Mouse (Mus musculus) lung, postnatal 0 days (tissue): ENCODE measurements at regions not wholly inside any gene's neighbourhood (a gene's known extent, or its start where the extent isn't known, plus 50 kb on each side); places are given as distances from the start of the nearest gene placed in this dataset.

Source experiments
- ATAC-seq: fragments of 200-750 bp; cut with Nextera tagmentation; 2 replicates; pipeline ENCODE4 v1.8.0; 2017; ENCODE audit warnings: moderate library complexity
- DNase-seq: peaks from one replicate; pipeline ENCODE4 v3.0.0-alpha.2; 2016; ENCODE audit warnings: low spot score
- H3K27ac ChIP-seq: fragments of 300-500 bp; sonication (generic); 2 replicates; pipeline ENCODE4 v1.5.1; 2014; ENCODE audit warnings: antibody characterized with exemption, mild to moderate bottlenecking, low read length, mixed read lengths
- H3K27me3 ChIP-seq: fragments of 300-500 bp; sonication (generic); replicated peaks from 2 replicates; pipeline ENCODE4 v1.6.1; 2014; ENCODE audit warnings: low read length, mixed read lengths; ENCODE audit not compliant: insufficient read depth
- H3K36me3 ChIP-seq: fragments of 300-500 bp; sonication (generic); 2 replicates; pipeline ENCODE4 v1.6.1; 2014; ENCODE audit warnings: low read length, mixed read lengths; ENCODE audit not compliant: insufficient read depth
- H3K4me1 ChIP-seq: fragments of 300-500 bp; sonication (generic); 2 replicates; pipeline ENCODE4 v1.6.1; 2014; ENCODE audit warnings: antibody characterized with exemption, low read depth, low read length, mixed read lengths; ENCODE audit not compliant: insufficient read depth
- H3K4me2 ChIP-seq: fragments of 300-500 bp; sonication (generic); replicated peaks from 2 replicates; pipeline ENCODE4 v1.6.1; 2014; ENCODE audit warnings: low read depth, mild to moderate bottlenecking, low read length, moderate library complexity, mixed read lengths
- H3K4me3 ChIP-seq: fragments of 300-500 bp; sonication (generic); 2 replicates; pipeline ENCODE4 v1.5.1; 2014; ENCODE audit warnings: low read depth, low read length
- H3K9ac ChIP-seq: fragments of 300-500 bp; sonication (generic); replicated peaks from 2 replicates; pipeline ENCODE4 v1.6.1; 2014; ENCODE audit warnings: low read depth, mild to moderate bottlenecking
- H3K9me3 ChIP-seq: fragments of 300-500 bp; sonication (generic); 2 replicates; pipeline ENCODE4 v1.6.1; 2016; ENCODE audit warnings: low read length, mixed read lengths
- CTCF ChIP-seq: IDR thresholded peaks from 2 replicates; pipeline ENCODE4 v1.5.1; 2016; ENCODE audit warnings: antibody characterized with exemption, mild to moderate bottlenecking
- EP300 ChIP-seq: IDR thresholded peaks from 2 replicates; pipeline ENCODE4 v1.6.1; 2016; ENCODE audit warnings: antibody characterized with exemption, mild to moderate bottlenecking, control low read depth
- WGBS: fragments of 180-500 bp; shearing (Covaris S2); extraction: QIAGEN DNeasy Blood & Tissue Kit; methylation state at CpG from one replicate; pipeline ENCODE4 v1.1.7; 2014; 5-methylcytosine and 5-hydroxymethylcytosine counted together

GRCm38 (mm10) chr13:29014827-29015604 is 61.5 kb upstream of the Sox4 start:
- ATAC-seq (no peak), DNase-seq (no peak)
- no peaks in the 10 kb centered on the region for H3K36me3 ChIP-seq
- 68% methylated on average over 13 of the region's 13 CpGs for WGBS
- no peak overlapping the region for H3K4me2 ChIP-seq
- no peak overlapping the region for H3K4me3 ChIP-seq
- no peak overlapping the region for H3K9ac ChIP-seq
- no peaks in the 10 kb centered on the region for H3K27me3 ChIP-seq
- H3K27ac ChIP-seq = no peak overlapping the region
- no peaks in the 10 kb centered on the region for H3K4me1 ChIP-seq
- TF ChIP-seq EP300 (no peak), CTCF (no peak)
- H3K9me3 ChIP-seq = no peaks in the 10 kb centered on the region

- H3K36me3 ChIP-seq = no peaks in the 10 kb centered on the region
- no peak overlapping the region for H3K4me3 ChIP-seq
- H3K27me3 ChIP-seq = no peaks in the 10 kb centered on the region
- no peak overlapping the region for H3K9ac ChIP-seq
- ATAC-seq = no peak
- no peak overlapping the region for H3K27ac ChIP-seq
- WGBS = 79% methylated on average over 15 of the region's 15 CpGs
- TF ChIP-seq EP300 (no peak), CTCF (no peak)
- H3K4me1 ChIP-seq = no peaks in the 10 kb centered on the region
- no peak for DNase-seq
- H3K9me3 ChIP-seq = no peaks in the 10 kb centered on the region
- no peak overlapping the region for H3K4me2 ChIP-seq
Measured at GRCm38 (mm10) chr13:29014066-29014826, 60.7 kb upstream of the Sox4 start.

GRCm38 (mm10) chr13:29006467-29006866 is 53.0 kb upstream of the Sox4 start:
- Histone ChIP-seq H3K4me2 (no peak overlapping the region), H3K9ac (no peak overlapping the region), H3K4me1 (no peaks in the 10 kb centered on the region), H3K4me3 (no peak overlapping the region), H3K36me3 (no peaks in the 10 kb centered on the region), H3K27ac (no peak overlapping the region), H3K27me3 (no peaks in the 10 kb centered on the region), H3K9me3 (no peaks in the 10 kb centered on the region)
- no peak for ATAC-seq
- TF ChIP-seq CTCF (no peak), EP300 (no peak)
- DNase-seq = peak; percentile 8
